Mouse (Mus musculus) limb, embryonic 10.5 days (tissue): Measurements from ENCODE around the gene Klk1b9. TPM values are rescaled to one million over a fixed set of nuclear protein-coding genes. Genes with fewer than 3 reads are reported as not detected.
"Not testable (repeated sequence)": the region's sequence is repeated elsewhere in the genome, so short reads cannot be mapped to it uniquely, and the experiment has no call there.

Source experiments
- DNase-seq: peaks from one replicate; pipeline ENCODE4 v3.0.0-alpha.2; 2017; ENCODE audit warnings: low spot score
- H3K27ac ChIP-seq: fragments of 300-500 bp; sonication (generic); 2 replicates; pipeline ENCODE4 v1.5.1; 2016; ENCODE audit warnings: mild to moderate bottlenecking
- H3K27me3 ChIP-seq: fragments of 300-500 bp; sonication (generic); 2 replicates; pipeline ENCODE4 v1.6.1; 2016; ENCODE audit warnings: low read depth, mild to moderate bottlenecking; ENCODE audit not compliant: poor library complexity, severe bottlenecking
- H3K36me3 ChIP-seq: fragments of 300-500 bp; sonication (generic); 2 replicates; pipeline ENCODE4 v1.6.1; 2016; ENCODE audit warnings: mild to moderate bottlenecking, moderate library complexity
- H3K4me1 ChIP-seq: fragments of 300-500 bp; sonication (generic); 2 replicates; pipeline ENCODE4 v1.6.1; 2016
- H3K4me3 ChIP-seq: fragments of 300-500 bp; sonication (generic); 2 replicates; pipeline ENCODE4 v1.5.1; 2016; ENCODE audit warnings: mild to moderate bottlenecking, moderate library complexity
- H3K9me3 ChIP-seq: fragments of 300-500 bp; sonication (generic); replicated peaks from 2 replicates; pipeline ENCODE4 v1.6.1; 2016; ENCODE audit warnings: mild to moderate bottlenecking
- WGBS: fragments of 180-500 bp; shearing (Covaris S2); methylation state at CpG from one replicate; pipeline ENCODE4 v1.1.7; 2016; 5-methylcytosine and 5-hydroxymethylcytosine counted together
- polyA plus RNA-seq: library from polyadenylated mRNA; unstranded; fragments of >200 nt; fragmentation: Nextera tagmentation; extraction: Ambion mirVana; gene quantifications from 2 replicates; pipeline ENCODE4 v1.2.1, GENCODE M21; 2016

The Klk1b9 gene
- not detected in 2 replicates for polyA plus RNA-seq

DNA sequence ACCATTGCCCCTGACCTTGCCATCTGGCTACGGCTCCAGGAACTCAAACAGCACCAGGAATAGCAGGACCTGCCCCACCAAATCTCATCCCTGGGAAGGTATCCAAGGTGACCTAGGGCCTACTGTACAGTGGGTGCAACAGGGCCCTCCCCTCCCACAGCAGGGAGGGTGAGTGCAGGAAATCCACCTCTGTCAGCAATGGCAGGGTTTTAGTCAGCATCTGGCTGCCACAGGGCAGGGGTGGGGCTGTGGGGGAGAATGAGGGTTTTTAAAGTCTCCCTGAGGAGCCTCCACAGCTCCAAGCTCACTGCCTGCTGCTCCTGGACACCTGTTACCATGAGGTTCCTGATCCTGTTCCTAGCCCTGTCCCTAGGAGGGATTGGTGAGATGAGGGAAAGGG is at the start of gene Klk1b9:
TSS of gene Klk1b9 (plus strand) at position 301 of the 400 bp plus-strand sequence.
- not testable (repeated sequence) for H3K27ac ChIP-seq, H3K9me3 ChIP-seq, DNase-seq, H3K4me3 ChIP-seq, H3K36me3 ChIP-seq, H3K4me1 ChIP-seq, H3K27me3 ChIP-seq
- WGBS = 85% methylated on average over 1 of the region's 1 CpGs

DNA sequence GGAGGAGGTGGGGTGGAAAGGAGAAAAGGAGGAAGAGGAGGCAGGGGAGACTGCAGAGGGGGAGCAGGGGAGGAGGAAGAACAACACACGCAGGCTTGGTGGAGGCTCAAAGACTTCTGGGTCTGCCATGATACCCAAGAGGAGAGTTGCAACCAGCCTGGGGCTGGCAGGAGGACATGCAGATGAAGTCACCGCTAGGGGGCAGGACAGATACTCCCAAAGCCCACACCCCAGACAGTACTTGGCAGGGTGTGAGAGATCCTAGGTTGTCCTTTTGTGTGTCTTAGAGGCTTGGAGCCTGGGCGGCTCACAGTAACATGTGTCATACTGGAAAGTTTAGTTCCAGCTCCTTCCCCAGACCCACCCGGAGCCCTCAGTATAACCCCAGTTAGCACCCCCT is 47.3 kb upstream of the Klk1b9 start:
- H3K36me3 ChIP-seq = no peaks in the 10 kb centered on the region
- no peak for DNase-seq
- WGBS = 54% methylated on average over 4 of the region's 4 CpGs

DNA sequence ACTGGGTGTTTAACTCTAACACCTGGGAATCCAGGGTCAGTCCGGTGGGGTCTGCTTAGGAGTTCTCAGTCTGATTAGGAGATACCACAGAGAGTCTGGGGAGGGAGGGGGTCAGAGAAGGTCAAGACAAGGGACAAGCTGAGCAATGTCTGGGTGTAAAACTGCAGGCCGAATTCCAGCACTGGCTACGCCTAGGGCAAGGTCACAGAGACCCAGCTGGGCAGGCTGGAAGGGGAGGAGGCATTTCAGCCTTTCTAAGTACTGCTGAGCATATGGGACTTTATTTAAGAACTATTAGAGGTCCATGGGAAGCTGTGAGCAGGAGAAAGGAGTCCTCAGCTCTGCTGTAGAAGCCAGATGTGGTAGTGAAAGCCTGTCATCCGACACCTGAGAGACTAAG is 43.5 kb upstream of the Klk1b9 start:
- no peaks in the 10 kb centered on the region for H3K9me3 ChIP-seq
- WGBS = 60% methylated on average over 4 of the region's 4 CpGs
- H3K36me3 ChIP-seq = no peaks in the 10 kb centered on the region

More for the DNA sequence above, 47.3 kb upstream of the Klk1b9 start:
- H3K27ac ChIP-seq = no peak overlapping the region
- no peaks in the 10 kb centered on the region for H3K27me3 ChIP-seq
- no peak overlapping the region for H3K4me3 ChIP-seq
- H3K9me3 ChIP-seq = no peaks in the 10 kb centered on the region
- H3K4me1 ChIP-seq = peaks cover 6% of the 10 kb centered on the region; the same call in 1 of the 2 replicates

DNA sequence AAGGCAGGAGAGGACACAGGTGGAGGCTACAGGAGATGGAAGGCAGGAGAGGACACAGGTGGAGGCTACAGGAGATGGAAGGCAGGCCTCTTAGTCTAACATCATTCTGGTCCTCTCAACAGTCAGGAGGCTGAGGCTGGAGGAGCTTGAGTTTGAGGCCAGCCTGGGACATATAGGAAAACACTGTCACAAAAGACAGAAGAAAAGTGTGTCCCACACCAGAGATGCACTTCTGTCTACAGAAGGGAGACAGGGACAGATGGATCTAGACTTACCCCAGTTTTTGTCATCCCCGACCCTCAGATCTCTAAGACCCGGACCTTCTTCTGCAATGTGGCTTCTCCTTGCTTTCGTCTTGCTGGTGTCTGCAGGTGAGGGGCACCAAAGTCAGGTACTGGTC is 42.4 kb upstream of the Klk1b9 start, which contains the start of gene Klk15:
TSS of gene Klk15 (plus strand) at position 301 of the 400 bp plus-strand sequence.
- DNase-seq = no peak
- H3K4me3 ChIP-seq = no peak within 1 kb of the TSS
- no peaks in the 10 kb centered on the region for H3K27me3 ChIP-seq
- no peaks in the 10 kb centered on the region for H3K9me3 ChIP-seq
- no peaks in the 10 kb centered on the region for H3K36me3 ChIP-seq
- 87% methylated on average over 3 of the region's 3 CpGs for WGBS
- peaks cover 6% of the 10 kb centered on the region; the same call in 1 of the 2 replicates for H3K4me1 ChIP-seq
- H3K27ac ChIP-seq = no peak within 1 kb of the TSS

More for the DNA sequence above, 43.5 kb upstream of the Klk1b9 start:
- H3K4me1 ChIP-seq = peaks cover 6% of the 10 kb centered on the region; the same call in 1 of the 2 replicates
- no peak overlapping the region for H3K4me3 ChIP-seq
- no peaks in the 10 kb centered on the region for H3K27me3 ChIP-seq
- DNase-seq = no peak
- no peak overlapping the region for H3K27ac ChIP-seq

DNA sequence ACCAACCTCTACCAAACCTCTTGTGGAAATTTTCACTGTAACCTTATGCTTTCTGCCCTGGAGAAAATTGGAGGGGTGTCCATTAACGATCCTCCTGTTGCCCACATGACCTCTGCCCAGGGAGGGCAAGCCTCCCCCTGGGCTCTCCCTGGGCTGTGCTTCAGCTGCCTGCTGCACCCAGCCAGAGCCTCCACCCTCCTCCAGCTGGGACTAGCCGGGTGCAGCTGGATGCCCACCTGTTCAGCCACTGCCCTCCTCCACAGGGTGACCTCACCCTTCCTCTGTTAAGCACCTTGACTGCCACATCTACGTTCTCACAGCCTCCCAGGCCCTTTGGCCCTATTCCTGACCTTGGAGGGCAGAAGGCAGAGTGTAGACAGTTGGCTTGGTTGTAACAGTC is 41.1 kb upstream of the Klk1b9 start:
- no peaks in the 10 kb centered on the region for H3K36me3 ChIP-seq
- H3K27me3 ChIP-seq = no peaks in the 10 kb centered on the region
- no peaks in the 10 kb centered on the region for H3K9me3 ChIP-seq
- H3K4me1 ChIP-seq = peaks cover 6% of the 10 kb centered on the region; the same call in 1 of the 2 replicates
- no peak overlapping the region for H3K4me3 ChIP-seq
- DNase-seq = no peak
- 73% methylated on average over 3 of the region's 3 CpGs for WGBS
- H3K27ac ChIP-seq = no peak overlapping the region

DNA sequence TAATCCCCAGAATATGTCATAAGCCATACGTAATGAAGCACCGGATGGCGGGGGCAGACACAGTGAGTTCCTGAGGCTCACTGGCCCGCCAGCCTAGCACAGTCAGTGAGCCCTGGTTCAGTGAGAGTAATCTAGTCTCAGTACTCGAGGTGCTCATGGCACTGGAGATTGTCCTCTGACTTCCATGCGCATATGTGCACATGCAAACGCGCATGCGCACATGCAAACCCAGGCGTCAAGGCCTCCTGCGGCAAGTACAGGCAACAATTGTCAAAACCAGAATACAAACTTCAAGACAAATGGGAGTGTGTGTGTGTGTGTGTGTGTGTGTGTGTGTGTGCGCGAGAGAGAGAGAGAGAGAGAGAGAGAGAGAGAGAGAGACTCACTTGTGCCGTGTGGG is 39.3 kb upstream of the Klk1b9 start:
- Histone ChIP-seq H3K9me3 (no peaks in the 10 kb centered on the region), H3K4me3 (no peak overlapping the region), H3K36me3 (no peaks in the 10 kb centered on the region), H3K27me3 (no peaks in the 10 kb centered on the region), H3K4me1 (peaks cover 6% of the 10 kb centered on the region; the same call in 1 of the 2 replicates), H3K27ac (no peak overlapping the region)
- 89% methylated on average over 14 of the region's 14 CpGs for WGBS
- DNase-seq = no peak

DNA sequence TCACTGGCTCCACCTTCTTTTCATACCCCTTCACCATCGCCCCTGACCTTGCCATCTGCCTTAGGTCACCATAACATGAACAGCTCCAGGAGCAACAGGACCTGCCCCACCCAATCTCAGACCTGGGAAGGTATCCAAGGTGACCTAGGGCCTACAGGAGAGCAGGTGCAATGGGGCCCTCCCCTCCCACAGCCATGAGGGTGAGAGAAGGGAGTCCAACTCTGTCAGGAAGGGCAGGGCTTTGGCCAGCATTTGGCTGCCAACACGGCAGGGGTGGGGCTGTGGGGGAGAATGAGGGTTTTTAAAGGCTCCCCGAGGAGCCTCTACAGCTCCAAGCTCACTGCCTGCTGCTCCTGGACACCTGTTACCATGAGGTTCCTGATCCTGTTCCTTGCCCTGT is 33.6 kb upstream of the Klk1b9 start:
- H3K4me3 ChIP-seq, H3K9me3 ChIP-seq, DNase-seq, H3K4me1 ChIP-seq, H3K27me3 ChIP-seq, H3K36me3 ChIP-seq, H3K27ac ChIP-seq: not testable (repeated sequence)
- WGBS = 76% methylated on average over 3 of the region's 3 CpGs

DNA sequence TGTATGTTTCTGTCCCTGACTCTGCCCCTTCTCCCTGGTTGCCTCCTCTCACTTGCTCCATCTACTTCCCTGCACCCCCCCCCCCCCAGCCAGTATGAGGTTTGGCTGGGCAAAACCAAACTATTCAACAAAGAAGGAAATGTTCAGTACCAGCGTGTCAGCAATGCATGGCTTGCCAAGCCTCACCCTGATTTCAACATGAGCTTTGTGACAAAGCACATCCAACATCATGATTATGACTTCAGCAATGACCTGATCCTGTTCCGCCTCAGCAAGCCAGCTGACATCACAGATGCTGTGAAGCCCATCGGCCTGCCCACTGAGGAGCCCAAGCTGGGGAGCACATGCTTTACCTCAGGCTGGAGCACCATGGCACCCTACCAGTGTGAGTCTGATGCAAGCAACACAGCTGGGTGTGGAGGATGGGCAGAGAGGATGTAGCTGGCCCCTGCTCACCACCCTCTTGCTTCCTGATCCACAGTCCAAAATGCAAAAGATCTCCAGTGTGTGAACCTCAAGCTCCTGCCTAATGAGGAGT is 31.1 kb upstream of the Klk1b9 start:
- Histone ChIP-seq H3K9me3 (no peaks in the 10 kb centered on the region), H3K36me3 (no peaks in the 10 kb centered on the region), H3K27ac (no peak overlapping the region), H3K27me3 (no peaks in the 10 kb centered on the region), H3K4me3 (no peak overlapping the region), H3K4me1 (no peaks in the 10 kb centered on the region)
- no peak for DNase-seq
- 89% methylated on average over 3 of the region's 3 CpGs for WGBS

DNA sequence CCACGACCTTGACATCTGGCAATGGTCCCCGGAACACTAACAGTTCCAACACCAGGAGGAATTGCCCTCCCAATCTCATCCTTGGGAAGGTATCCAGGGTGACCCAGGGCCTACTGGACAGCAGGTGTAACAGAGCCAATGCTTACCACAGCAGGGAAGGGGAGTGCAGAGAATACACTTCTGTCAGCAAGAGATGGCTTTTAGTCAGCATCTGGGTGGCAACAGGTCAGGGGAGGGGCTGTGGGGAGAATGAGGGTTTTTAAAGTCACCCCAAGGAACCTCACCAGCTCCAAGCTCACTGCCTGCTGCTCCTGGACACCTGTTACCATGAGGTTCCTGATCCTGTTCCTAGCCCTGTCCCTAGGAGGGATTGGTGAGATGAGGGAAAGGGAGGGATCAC is 25.5 kb upstream of the Klk1b9 start, which contains the start of gene Klk1b8:
TSS of gene Klk1b8 (plus strand) at position 301 of the 400 bp plus-strand sequence.
- no peak within 1 kb of the TSS for H3K4me3 ChIP-seq
- no peaks in the 10 kb centered on the region for H3K4me1 ChIP-seq
- H3K27ac ChIP-seq = no peak within 1 kb of the TSS
- no peak for DNase-seq
- 81% methylated on average over 2 of the region's 2 CpGs for WGBS
- no peaks in the 10 kb centered on the region for H3K9me3 ChIP-seq
- H3K27me3 ChIP-seq = no peaks in the 10 kb centered on the region
- no peaks in the 10 kb centered on the region for H3K36me3 ChIP-seq

DNA sequence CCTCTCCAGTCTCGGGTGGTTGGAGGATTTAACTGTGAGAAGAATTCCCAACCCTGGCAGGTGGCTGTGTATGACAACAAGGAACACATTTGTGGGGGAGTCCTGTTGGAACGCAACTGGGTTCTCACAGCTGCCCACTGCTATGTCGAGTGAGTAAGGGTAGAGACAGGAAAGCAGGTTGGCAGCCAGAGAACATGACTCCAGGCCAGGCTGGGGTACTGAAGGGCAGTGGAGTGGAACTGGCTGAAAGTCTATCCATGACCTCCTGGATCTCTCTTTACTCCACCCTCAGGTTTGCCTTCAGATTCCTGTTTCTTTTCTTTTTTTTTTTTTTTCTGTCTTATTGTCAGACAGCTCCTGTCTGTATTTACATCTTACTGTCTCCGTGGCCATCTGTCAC is 23.2 kb upstream of the Klk1b9 start:
- DNase-seq = no peak
- 69% methylated on average over 4 of the region's 4 CpGs for WGBS

DNA sequence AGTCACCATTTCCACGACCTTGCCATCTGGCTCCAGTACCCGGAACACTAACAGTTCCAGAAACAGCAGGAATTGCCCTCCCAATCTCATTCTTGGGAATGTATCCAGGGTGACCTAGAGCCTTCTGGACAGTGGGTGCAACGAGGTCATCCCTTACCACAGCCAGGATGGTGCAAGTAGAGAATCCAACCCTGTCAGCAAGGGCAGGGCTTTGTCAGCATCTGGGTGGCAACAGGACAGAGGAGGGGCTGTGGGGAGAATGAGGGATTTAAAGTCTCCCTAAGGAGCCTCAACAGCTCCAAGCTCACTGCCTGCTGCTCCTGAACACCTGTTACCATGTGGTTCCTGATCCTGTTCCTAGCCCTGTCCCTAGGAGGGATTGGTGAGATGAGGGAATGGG is 9.4 kb upstream of the Klk1b9 start, which contains the start of gene Klk1b1:
TSS of gene Klk1b1 (plus strand) at position 301 of the 400 bp plus-strand sequence.
- no peak within 1 kb of the TSS for H3K27ac ChIP-seq
- 81% methylated on average over 3 of the region's 3 CpGs for WGBS

More for the DNA sequence above, 23.2 kb upstream of the Klk1b9 start:
- Histone ChIP-seq H3K4me1 (no peaks in the 10 kb centered on the region), H3K4me3 (no peak overlapping the region), H3K9me3 (no peaks in the 10 kb centered on the region), H3K27me3 (no peaks in the 10 kb centered on the region), H3K27ac (no peak overlapping the region), H3K36me3 (no peaks in the 10 kb centered on the region)

DNA sequence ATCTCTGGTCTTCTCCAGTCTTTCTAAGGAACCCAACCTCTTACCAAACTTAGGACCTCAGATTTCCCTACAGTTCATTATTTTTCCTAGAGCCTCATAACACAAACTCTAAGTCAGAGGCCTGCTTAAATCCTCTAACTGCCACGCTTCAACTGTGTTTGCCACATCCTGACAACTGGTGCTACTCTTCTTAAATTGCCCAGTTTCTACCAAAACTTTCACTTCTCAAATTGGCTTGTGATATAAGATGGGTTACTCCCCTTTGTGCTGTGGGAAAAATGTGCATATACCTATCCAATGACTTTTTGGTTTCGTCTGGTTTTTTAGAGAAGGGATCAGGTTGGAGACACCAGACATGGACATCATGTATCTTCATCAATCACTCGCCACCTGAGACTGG is 8.8 kb upstream of the Klk1b9 start:
- no peak for DNase-seq
- WGBS = 82% methylated on average over 3 of the region's 3 CpGs
- no peaks in the 10 kb centered on the region for H3K27me3 ChIP-seq
- H3K36me3 ChIP-seq = no peaks in the 10 kb centered on the region
- no peak overlapping the region for H3K4me3 ChIP-seq
- H3K27ac ChIP-seq = no peak overlapping the region
- no peaks in the 10 kb centered on the region for H3K9me3 ChIP-seq
- H3K4me1 ChIP-seq = no peaks in the 10 kb centered on the region

More for the DNA sequence above, 9.4 kb upstream of the Klk1b9 start, which contains the start of gene Klk1b1:
- DNase-seq = no peak
- H3K4me1 ChIP-seq = no peaks in the 10 kb centered on the region
- H3K27me3 ChIP-seq = no peaks in the 10 kb centered on the region
- no peaks in the 10 kb centered on the region for H3K9me3 ChIP-seq
- no peak within 1 kb of the TSS for H3K4me3 ChIP-seq
- no peaks in the 10 kb centered on the region for H3K36me3 ChIP-seq

DNA sequence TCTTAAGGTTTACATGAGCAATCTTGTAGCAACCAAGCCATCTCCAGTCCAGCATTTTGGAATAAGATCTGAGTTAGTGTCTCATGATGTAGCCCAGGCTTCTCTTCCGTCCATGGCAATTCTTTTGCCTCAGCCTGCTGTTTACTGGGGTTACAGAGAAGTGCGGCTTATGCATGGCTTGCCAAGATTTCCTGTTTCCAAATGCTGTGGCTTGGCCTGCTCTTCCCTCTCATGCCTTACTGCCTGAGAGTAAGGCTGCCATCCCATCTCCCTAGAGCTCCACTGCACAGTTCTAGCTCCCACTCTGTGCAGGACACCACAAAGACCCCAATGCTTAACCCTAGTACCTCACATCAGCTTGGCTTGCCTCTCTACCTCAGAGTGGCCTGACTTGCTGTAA is 8.2 kb upstream of the Klk1b9 start:
- Histone ChIP-seq H3K4me3 (no peak overlapping the region), H3K27ac (no peak overlapping the region), H3K9me3 (no peaks in the 10 kb centered on the region), H3K27me3 (no peaks in the 10 kb centered on the region), H3K36me3 (no peaks in the 10 kb centered on the region), H3K4me1 (no peaks in the 10 kb centered on the region)
- DNase-seq = no peak
- 89% methylated on average over 2 of the region's 2 CpGs for WGBS

DNA sequence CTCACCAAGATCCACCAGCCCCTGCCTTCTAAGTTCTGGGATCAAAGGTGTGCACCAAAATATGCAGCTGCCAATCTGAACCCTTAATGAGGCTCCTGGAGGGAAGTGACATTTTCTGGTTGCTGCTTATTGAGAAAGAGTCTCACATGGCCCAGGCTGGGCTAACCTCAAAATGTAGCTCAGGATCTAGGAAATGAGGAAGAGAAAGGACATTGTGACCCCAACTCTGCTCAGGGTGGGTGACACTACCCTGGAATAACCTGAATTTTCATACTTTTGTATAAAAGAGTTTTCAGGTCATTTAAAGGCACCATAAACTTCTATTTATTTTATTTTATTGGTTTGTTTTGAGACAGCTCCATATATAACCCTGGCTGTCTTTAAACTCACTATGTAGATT is 9.8 kb downstream of the Klk1b9 start:
- Histone ChIP-seq H3K27me3 (no peaks in the 10 kb centered on the region), H3K27ac (no peak overlapping the region), H3K36me3 (no peaks in the 10 kb centered on the region), H3K9me3 (no peaks in the 10 kb centered on the region), H3K4me1 (no peaks in the 10 kb centered on the region), H3K4me3 (no peak overlapping the region)
- DNase-seq = no peak
